Mouse (Mus musculus): Measurements from ENCODE around the gene Hist1h2ag.

DNA sequence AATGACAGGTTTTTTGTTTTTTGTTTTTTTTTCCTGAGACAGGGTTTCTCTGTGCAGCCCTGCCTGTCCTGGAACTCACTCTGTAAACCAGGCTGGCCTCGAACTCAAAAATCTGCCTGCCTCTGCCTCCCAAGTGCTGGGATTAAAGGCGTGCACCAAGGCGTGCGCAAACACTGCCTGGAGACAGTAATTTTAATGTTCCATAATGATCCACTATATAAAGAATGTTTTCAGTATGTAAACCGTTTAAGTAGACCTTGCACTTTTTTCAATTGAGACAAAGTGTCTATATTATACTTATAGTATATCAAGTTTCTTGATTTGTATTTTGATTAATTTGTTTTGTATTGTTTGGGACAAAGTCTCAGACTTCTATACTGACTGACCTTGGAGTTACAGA is 3.4 kb downstream of the Hist1h2ag start:
- no peak for TF ChIP-seq GATA1 (IDR thresholded peaks at IDR 0.05; ENCODE audit: borderline replicate concordance, low read length)
- TF ChIP-seq FLI1 (IDR thresholded peaks at IDR 0.05; ENCODE audit: low read length), result no peak

Data from megakaryocyte, embryonic 14.5 days (primary cell).